Mouse (Mus musculus): Measurements from ENCODE around the gene Sephs2. TPM values are rescaled to one million over a fixed set of nuclear protein-coding genes. Genes with fewer than 3 reads are reported as not detected.

The Sephs2 gene
- total RNA-seq, 2 experiments from 2014 or later: 86.4 to 88.8 TPM

DNA sequence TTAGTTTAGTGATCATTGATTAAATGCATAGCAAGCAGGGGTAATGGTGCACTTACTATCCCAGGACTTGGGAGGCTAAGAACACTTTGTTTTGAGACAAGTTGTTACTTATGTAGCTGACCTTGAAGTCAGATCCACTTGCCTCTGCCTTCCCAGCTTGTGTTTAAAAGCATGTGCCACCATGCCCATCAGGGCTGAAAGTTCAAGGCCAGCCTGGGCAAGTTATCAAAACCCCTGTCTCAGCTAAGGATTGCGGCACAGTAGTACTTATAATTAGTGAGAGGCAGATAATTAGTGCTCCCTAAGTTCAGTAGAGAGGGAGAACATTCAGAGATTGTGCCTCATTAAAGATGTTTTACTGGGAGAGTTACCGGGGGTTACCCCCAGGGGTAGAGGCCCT, 39.1 kb downstream of the Sephs2 start:
- no peak for DNase-seq (ENCODE audit: low spot score in 2 of 2)

DNA sequence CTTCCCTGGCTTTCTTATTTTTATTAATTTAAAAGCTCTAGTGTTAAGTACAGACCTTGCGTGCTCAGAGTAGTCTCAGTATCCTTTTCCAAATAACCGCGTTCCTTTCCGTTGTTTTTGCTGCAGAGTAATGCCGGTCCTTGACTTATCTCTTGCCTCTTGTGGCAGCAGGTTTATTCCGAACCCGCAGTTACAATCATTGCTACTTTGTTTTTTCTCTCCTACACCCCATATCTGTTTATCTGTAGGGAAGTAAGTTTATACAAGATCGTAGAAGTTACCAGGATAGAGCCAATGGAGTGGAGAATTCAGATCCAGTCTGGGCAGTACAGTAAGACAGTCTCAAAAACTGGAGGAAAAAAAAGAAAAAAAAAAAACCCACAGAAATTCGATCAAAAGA, 40.1 kb downstream of the Sephs2 start:
- DNase-seq (ENCODE audit: low spot score in 2 of 2): no peak

DNA sequence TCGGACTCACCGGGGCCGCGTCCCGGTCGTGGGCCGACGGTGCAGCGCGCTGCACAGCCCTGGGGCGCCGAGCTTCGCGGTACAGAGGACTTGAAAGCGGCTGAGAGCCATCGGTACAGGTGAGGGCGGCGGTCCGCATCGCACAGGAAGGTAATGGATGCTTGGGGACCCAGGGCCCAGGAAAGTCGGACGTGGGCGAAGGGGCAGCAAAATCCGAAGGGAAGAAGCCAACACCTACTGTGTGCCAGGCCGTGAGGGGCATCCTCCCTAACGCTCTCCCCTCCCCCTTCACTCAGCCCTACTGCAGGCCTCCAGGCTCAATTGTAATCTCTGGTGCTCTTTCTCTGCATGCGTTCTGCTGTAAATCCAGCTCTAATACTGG, 40.5 kb downstream of the Sephs2 start:
- no peak for DNase-seq (ENCODE audit: low spot score in 2 of 2)

DNA sequence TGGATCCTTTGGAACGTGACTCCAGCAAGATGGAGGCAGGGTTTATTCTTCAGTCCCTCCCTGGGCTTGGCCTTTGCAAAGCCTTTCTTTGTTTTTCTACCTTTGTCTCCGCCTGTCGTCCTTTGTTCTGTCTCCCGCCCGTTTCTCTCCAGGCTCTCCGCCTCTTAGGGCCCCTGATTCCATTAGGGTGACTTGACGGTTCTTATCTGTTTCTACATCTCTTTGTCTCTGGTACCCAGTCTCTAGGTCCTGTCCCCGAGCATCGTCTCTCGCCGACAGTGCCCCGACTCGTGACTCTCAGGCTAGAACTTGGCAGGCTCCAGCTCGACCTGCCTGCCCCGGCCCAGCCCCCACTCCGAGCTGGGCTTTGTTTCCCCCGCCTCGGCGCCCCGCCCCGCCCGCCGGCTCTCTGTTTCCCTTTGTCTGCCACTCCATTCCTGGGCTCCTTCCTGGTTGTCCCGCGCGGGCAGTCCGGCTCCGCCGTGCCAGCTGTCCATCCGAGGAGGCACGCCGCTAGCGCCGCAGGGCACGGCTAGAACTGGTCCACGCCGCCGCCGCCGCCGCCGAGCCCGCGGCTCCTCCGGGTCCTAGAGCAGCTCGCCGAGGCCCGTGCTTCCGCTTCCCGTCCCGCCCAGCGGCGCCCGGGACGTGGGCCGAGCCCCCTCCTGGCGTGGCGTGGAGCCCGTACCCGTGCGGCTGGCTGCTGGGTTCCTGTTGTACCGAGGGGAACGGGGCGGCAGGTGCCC, 41.1 kb downstream of the Sephs2 start, which contains the start of the genes Zfp553 and Sept1:
Gene Zfp553 (plus strand): TSS at position 440 of the 746 bp plus-strand sequence.
Gene Sept1 (minus strand): TSS at position 509 of the 746 bp plus-strand sequence.
- peak; percentile 79 for DNase-seq (ENCODE audit: low spot score in 2 of 2)

DNA sequence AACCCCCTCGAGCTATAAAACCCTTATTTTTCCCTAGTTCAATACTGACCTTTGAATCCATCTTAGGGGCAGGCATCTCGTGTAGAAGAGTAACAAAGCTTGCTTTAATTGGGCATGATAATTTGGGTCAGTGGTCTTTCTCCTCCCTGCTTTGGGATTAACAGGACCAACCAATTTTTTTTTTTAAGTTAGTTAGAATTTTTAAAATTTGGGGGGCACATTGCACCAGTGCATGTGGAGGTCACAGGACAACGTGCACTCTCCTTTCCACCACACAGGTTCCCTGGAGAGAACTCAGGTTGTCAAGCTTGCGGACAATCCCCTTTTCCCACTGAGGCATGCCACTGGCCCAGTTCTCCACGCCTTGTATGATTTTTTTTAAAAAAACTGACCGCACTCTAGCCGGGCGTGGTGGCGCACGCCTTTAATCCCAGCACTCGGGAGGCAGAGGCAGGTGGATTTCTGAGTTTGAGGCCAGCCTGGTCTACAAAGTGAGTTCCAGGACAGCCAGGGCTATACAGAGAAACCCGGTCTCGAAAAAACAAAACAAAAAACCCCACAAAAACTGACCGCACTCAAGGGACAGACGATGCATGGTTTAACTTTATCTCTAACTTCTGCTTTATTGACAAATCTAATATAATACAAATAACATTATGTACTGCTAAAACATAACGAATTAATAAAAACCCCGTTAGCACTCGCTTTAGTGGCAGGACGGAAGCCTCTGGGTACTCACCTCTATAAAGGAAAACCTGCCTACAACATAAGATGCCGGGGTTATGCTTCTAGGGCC, 41.8 kb downstream of the Sephs2 start:
- no peak for DNase-seq (ENCODE audit: low spot score in 2 of 2)

DNA sequence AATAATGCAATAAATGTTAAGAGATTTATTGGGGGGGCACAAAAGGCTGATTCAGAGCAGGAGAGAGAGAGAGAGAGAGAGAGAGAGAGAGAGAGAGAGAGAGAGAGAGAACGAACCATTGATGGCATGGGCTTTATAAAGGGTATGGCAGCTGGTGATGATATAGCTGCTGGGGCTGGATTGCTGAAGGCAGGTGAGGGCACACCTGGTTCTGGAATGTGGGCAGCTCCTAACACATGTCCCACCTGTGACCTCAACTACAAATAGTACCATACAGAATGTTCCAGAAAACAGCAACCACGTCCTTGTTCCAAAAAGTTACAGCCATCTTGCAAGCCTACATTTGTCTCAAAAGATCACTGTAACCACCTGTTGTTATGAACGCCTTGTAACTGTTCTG, 42.5 kb downstream of the Sephs2 start:
- no peak for DNase-seq (ENCODE audit: low spot score in 2 of 2)

DNA sequence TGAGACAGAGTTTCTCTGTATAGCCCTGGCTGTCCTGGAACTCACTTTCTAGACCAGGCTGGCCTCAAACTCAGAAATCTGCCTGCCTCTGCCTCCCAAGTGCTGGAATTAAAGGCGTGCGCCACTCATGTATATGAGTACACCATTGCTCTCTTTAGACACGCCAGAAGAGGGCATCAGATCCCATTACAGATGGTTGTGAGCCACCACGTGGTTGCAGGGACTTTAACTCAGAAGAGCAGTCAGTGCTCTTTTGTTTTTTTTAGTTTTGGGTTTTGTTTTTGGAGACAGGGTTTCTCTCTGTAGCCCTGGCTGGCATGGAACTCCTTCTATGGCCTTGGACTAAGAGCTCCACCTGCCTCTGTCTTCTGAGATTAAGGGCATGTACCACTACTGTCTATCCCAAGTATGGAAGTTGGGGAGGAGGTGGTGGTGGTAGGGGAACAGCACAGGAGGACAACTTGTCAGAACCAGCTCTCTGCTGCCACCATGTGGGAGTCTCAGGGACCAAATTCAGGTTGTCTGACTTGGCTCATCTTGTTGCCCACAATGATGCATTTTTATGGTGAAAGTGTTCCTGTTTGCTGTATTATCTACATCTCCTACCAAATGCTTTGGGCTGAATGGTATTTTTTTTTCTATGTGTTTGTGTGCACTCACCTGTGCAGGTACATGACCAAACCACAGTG, 45.1 kb downstream of the Sephs2 start:
- DNase-seq (ENCODE audit: low spot score in 2 of 2): peak; percentile 73 to 78

DNA sequence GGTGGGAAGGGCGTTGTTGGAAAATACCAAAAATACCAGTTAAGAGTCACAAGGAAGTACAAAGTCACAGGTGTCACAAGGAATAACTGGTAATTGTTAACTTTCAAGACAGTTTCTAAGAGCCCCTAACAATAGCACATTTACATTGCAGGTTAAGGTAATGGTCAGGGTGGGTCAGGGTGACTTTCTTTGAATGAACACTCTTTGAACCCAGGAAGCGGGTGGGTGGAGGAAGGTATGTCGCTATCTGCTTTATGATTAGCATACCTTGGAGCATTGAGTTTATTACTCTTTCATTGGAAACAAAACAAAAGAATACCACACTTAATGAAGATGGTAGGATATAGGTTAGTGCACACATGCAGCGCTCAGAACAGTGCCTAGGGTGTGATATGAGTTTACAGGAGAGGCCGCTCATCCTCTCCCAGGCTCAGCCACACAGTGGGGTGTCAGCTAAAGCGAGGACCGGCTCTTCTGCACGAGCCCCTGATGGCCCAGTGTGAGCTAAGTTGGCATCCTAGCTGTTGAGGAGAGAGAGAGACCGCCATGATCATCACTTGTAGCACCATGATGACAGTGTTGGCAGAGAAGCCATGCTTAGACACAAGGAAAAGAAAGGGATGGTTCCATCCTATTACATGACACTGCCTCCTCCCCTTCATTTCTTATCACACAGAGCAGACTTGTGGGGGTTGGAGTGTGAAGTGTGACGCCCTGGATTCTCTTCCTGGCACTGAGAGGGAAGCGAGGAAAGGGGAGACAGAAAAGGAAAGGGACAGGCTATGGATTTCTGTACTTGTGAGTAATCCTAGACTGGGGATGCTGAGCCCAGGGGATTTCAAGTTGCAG, 48.5 kb downstream of the Sephs2 start:
- no peak for DNase-seq (ENCODE audit: low spot score in 2 of 2)

DNA sequence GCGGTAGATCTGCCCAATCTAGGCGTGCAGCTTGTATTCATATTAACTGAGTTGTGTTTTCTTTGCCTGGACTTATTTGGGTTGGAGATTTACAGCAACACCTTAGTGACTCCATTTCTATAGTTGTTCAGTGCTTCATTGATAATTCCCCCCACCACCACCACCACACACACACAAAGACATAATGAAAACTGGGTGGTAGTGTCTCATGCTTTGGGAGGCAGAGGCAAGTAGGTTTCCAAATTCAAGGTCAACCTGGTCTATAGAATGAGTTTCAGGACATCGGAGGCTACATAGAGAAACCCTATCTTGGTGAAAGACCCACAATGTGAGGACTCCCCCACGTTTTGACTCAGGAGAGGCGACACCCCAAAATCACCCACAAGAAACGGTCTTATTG, 49.2 kb downstream of the Sephs2 start:
- DNase-seq (ENCODE audit: low spot score in 2 of 2): no peak

DNA sequence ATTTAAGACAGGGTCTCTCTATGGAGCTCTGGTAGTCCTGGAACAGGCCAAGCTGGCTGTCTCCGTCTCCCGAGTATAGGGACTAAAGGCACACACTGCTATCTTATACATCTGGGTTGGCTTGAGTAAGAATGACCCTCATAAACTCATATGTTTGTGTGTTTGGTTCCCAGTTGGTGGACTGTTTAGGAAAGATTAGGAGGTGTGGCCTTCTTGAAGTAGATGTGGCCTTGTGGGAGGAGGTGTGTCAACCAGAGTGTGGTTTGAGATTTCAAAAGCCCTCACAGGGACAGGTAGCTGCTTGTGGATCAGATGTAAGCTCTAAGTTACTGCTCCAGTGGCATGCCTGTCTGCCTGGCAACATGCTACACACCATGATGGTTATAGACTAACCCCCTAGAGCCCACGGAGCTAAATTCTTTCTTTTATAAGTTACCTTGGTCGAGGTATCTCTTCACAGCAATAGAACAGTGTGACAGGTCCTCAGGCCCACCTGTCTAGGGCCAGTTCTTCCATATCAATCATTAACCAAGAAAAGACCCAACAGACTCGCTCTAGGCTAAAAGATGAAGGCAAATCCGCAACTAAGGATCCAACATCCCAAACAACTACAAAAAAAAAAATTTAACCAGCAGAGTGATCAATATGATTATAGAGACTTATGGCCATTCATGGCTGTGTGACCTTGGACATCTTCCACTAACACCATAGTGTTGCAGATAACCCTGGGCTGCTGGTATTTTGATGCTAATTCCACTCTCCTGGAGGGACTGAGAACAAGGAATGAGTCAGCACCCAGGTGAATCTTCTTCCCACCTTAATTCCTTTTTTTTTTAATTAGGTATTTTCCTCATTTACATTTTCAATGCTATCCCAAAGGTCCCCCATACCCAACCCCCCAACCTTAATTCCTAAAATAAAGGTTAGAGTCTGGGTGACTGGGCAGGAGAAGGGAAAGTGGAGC, 50.1 kb downstream of the Sephs2 start:
- DNase-seq (ENCODE audit: low spot score in 2 of 2): no peak

DNA sequence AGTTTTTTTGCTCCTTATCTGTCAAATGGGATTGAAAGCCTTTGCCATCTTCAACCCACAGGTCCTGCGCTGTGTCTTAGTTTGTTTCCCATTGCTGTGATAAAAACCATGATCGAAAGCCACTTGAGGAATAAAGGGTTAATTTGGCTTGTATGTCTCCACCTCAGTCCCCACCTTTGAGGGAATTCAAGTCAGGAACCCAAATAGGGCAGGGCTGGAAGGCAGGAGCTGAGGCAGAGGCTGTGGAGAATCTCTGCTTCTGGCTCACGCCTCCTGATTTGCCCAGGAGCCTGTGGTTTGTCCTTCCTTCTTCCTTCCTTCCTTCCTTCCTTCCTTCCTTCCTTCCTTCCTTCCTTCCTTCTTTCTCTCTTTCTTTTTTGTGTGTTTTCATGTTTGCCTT, 50.7 kb downstream of the Sephs2 start:
- DNase-seq (ENCODE audit: low spot score in 2 of 2): no peak

Other genes with a start within 250 kb of the Sephs2 start
- 100 to 1,000 TPM in 1 of 2 experiments, 10 to 100 TPM in 1; 86.0 to 132 TPM for gene Maz, start 247.0 kb downstream of the Sephs2 start, total RNA-seq (2021)
- gene Kif22, start 231.6 kb downstream of the Sephs2 start, total RNA-seq (2021): 1 to 10 TPM; 1.7 to 2.4 TPM
- not detected for gene Zg16, start 186.7 kb downstream of the Sephs2 start, total RNA-seq (2021)
- gene AI467606, start 182.7 kb downstream of the Sephs2 start, total RNA-seq (2021): 1 to 10 TPM in 1 of 2 experiments, under 1 TPM in 1; 0.96 to 1.6 TPM
- gene Qprt, start 151.8 kb downstream of the Sephs2 start, total RNA-seq (2021): under 1 TPM; 0.30 to 0.51 TPM
- gene Spn, start 136.2 kb downstream of the Sephs2 start, total RNA-seq (2021): 1 to 10 TPM in 1 of 2 experiments, under 1 TPM in 1; 0.89 to 1.3 TPM
- gene Cd2bp2, start 78.0 kb downstream of the Sephs2 start, total RNA-seq (2021): 10 to 100 TPM; 51.6 to 62.3 TPM
- gene Tbc1d10b, start 65.6 kb downstream of the Sephs2 start, total RNA-seq (2021): 10 to 100 TPM; 43.3 to 47.5 TPM
- gene Mylpf, start 65.2 kb downstream of the Sephs2 start, total RNA-seq (2021): 10 to 100 TPM in 1 of 2 experiments, under 1 TPM in 1; 0.66 to 16.3 TPM
- 10 to 100 TPM; 12.6 to 14.8 TPM for gene Zfp553, start 41.0 kb downstream of the Sephs2 start, total RNA-seq (2021)
- gene Sept1, start 40.9 kb downstream of the Sephs2 start, total RNA-seq (2021): 1 to 10 TPM; 7.8 to 8.7 TPM
- 10 to 100 TPM; 23.6 to 29.6 TPM for gene Zfp771, start 29.8 kb downstream of the Sephs2 start, total RNA-seq (2021)
- 10 to 100 TPM; 27.9 to 29.5 TPM for gene Dctpp1, start 13.3 kb downstream of the Sephs2 start, total RNA-seq (2021)
- gene Itgal, start 22.2 kb upstream of the Sephs2 start, total RNA-seq (2021): 1 to 10 TPM; 1.7 to 4.0 TPM
- 10 to 100 TPM; 26.8 to 34.5 TPM for gene Zfp768, start 71.5 kb upstream of the Sephs2 start, total RNA-seq (2021)
- 10 to 100 TPM; 10.4 to 13.0 TPM for gene Zfp747, start 102.0 kb upstream of the Sephs2 start, total RNA-seq (2021)
- gene 9130019O22Rik, start 113.1 kb upstream of the Sephs2 start, total RNA-seq (2021): 1 to 10 TPM; 4.1 to 5.0 TPM
- gene E430018J23Rik, start 119.6 kb upstream of the Sephs2 start, total RNA-seq (2021): 1 to 10 TPM; 8.2 to 8.4 TPM
- 1 to 10 TPM; 6.6 to 6.9 TPM for gene Zfp764, start 132.8 kb upstream of the Sephs2 start, total RNA-seq (2021)
- 10 to 100 TPM in 1 of 2 experiments, 1 to 10 TPM in 1; 9.9 to 11.4 TPM for gene Zfp688, start 148.0 kb upstream of the Sephs2 start, total RNA-seq (2021)
- gene Zfp689, start 175.1 kb upstream of the Sephs2 start, total RNA-seq (2021): 1 to 10 TPM; 3.9 to 4.1 TPM
- gene Prr14, start 185.6 kb upstream of the Sephs2 start, total RNA-seq (2021): 10 to 100 TPM; 42.7 to 56.1 TPM
- gene Fbrs, start 205.1 kb upstream of the Sephs2 start, total RNA-seq (2021): 10 to 100 TPM; 67.2 to 81.1 TPM
- 10 to 100 TPM; 71.7 to 78.8 TPM for gene Srcap, start 237.9 kb upstream of the Sephs2 start, total RNA-seq (2021)
- gene Gm42715, start 245.5 kb upstream of the Sephs2 start, total RNA-seq (2021): 10 to 100 TPM; 18.3 to 21.1 TPM